Mouse (Mus musculus) 416B (cell line): ENCODE results near the gene Mcur1.
A peak's percentile ranks its signal among the peaks of the same experiment; 100 is the strongest.

Experiments
- DNase-seq: peaks from one replicate; pipeline ENCODE4 v3.0.0; 2011; ENCODE audit warnings: low read depth

Gene Mcur1

DNA sequence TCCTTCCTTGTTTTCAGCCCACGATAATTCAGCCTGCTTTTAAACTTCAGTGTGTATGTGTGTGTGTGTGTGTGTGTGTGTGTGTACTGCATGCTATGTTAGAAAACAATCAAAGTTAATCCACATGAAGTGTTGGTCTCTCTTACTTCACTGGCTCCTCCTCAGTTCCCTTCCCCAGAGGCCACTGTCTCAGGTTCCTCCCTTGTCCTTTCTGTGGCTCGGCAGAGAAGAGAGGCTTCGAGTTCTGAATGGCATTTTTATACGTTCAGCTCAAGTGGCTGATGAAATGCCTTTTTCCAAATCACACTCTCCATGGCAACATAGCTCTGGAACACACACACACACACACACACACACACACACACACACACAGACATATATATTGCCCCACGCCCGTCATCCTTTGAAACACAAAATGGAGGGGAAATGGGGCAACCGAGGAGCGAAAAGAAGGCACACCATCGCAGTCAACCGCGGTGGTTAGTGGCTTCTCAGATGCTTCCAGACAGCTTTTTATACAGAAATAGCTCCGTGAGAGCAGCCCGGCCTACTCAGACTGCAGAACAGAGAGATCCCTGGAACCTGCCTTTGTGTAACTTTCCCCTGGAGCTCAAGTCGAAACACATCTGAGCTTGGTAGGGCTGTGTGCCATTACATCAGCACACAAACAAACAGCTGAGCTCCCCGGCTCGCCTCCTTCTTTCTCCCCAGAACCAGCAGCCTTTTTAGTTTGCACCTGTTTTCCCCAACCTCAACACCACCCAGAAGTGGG, 34.4 kb downstream of the Mcur1 start:
- DNase-seq = peak; percentile 60

DNA sequence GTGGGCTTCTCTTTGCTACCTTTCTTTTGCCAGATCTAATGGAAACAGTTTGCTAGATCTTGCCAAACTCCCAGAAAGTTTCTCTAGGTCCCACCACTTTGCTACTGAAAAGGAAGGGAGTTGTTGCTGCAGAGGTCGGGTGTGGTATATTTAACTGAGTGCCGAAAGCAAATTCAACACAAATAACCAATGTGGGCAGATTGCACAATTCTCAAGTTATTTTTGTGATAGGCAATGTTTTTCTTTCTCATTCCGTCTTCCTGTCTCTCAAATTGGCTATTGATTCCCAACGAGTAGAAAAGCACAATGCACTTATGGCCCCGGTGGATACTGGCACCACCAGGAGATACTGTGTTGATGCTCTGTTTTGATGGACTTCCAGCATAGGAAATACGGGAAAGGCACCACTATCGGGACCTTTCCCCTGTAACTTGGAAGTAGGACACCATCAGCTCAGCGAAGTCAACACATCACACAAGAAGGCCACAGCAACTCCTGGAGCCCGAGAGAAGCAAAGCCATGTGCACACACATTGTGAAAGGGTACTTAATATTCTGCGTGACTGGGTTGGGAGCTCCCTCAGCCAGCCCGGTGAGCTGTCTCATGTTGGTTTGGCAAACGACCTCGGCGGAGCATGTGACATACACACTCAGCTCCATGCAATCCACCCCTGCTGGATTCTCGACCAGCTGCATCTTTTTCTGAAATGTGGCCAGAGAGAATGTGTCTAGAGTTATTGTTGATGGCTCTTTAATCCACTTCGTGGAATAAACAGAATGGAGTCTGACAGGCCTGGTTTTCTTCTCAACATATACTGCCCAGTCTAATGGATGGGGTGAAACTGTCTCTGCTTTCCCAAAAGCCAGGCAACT, 35.3 kb downstream of the Mcur1 start:
- DNase-seq = peak; percentile 81

DNA sequence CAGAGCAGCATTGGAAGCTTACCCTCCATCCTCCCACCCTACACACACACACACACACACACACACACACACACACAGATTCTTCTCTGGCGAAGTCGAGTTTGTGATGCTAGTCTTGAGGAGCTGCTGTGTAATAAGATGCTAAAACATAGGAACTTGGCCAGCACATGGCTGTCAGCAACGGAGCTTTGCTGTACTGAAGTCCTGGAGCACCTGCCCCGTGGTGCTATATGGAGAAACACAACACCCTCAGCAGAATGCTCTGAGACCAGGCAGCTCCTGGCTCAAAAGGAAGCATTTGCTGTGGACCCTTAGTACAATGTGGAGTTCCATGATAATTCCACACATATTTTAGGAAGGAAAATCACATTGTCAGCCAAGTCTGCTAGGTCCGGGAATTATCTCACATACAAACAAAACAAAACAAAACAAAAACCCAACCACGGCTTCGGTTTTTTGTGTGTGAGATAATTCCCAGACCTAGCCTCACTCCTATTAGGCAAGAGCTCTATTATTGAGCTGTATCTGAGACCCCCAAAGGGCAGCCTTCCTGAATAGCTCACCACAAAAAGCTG, 36.0 kb downstream of the Mcur1 start:
- DNase-seq = no peak

DNA sequence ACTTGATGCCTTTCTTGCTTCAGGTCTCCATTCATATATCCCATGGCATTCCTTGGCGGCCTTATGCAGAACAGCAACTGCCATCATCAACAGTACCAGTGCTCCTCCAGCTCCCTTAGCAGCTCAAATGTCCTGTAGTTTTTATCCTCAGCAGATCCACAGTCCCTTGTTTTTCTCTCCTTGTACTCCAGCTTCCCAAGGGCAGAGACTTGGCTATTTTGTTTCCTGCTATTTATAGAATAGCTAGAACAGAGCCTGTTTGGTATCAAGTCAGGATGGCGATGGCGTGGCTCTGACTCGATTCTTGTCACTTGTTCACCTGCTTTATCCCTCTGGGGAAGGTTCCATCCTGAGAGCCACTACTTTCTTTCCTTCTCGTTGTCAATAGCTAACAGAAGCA, 38.1 kb downstream of the Mcur1 start:
- no peak for DNase-seq

DNA sequence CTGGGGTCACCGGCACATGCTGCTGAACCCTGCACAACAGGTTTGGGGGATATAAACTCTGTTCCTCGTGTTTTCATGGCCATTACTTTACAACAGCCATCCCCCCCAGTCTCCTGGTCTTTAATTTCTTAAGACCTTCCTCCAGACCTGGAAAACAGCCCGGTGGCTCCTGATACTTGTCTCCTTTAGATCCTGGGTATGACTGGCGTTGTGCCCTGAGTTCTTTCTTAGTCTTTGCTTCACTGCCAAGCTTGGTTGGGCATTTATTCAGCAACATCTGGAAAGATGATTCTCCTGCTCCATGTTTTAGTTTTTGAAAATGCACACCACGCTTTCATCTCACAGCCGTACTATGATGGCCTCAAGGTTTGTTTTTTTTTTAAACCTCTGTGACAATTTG, 40.7 kb downstream of the Mcur1 start:
- DNase-seq = no peak

DNA sequence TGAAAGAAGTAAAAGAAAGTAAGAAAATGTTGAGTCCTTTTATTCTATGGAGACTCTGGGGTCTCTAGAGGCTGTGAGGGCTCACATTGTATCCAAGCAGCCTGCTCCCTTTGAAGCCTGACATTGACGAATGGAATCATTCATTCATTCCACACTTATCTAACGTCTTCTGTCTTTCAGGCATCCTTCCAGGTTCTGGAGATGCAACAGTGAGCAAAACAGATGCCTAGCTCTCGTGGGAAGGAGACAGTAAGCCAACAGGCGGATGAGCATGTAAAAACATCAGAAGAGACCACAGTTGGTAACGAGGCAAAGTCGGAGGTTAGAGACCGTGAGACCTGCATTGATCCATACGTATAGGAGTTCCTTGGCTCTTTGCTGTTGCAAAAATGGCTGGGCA, 42.6 kb downstream of the Mcur1 start:
- no peak for DNase-seq

DNA sequence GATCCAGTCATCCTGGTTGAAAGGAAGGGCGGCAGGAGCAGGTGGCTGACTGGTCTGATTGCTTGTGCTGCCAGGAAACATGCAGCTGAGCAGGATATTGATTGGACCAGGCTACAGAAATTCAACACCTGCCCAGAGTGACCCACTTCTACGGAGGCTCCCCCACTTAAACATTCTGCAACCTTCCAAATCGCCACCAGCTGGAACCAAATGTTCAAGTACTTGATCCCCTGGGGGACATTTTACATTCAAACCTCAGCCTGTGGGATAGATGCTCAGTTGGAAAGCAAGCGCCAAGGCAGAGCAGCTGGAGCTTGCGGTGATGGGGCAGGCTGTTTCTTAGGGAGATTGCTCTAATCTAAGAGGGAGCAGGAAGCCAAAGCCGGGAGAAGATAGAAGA, 43.1 kb downstream of the Mcur1 start:
- no peak for DNase-seq

DNA sequence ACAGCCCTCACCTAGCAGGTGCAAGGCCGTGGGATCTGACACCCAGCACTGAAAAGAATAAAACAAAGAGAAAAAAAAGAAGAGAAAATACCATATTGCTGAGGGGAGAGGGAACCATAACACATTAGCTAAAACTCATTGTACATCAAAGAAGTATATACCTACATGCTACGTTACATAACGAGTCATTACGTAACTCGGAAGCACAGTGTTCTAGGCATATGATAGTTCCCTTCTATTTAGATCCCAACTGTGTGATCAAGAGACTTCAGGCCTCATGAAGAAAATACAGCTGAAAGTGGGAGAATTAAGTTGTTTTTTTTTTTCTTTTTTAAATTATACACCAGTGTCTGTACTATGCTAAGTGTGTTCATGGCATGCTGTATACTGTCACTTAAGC, 43.9 kb downstream of the Mcur1 start:
- DNase-seq = no peak

DNA sequence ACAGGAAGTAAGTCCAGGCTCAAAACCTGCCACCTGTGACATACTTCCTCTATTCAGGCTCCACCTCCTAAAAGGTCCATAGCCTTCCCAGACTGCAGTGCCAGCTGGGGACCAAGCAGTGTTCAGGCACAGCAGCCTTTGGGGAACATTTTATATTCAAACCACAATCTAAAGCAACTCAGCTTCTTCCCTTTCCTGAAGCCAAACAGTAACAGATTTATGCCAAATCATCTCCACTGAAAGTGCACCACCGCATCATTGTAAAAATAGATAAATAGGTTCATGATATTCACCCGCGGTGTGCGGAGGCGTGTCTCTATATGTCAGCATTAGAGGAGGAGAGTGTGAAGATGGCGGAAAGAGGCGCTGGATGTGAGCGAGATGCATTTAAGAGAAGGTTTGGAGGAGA, 45.0 kb downstream of the Mcur1 start:
- peak; percentile 76 for DNase-seq

DNA sequence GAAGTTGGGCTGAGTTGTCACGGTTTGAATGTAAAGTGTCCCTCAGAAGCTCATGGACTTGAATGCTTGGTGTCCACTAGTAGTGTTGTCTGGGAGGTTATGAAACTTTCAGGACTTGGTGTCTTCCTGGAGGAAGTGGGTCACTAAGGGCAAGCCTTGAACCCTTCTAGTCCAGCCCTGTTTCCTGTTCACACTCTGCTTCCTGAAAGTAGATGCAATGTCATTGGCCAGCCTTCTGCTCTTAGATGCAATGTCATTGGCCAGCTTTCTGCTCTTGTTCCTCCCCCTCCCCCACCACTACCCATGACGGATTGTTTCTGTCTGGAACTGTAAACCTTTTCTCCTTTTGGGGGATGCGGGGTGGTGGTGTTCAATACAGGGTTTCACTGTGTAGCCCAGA, 47.3 kb downstream of the Mcur1 start:
- DNase-seq = peak; percentile 57

DNA sequence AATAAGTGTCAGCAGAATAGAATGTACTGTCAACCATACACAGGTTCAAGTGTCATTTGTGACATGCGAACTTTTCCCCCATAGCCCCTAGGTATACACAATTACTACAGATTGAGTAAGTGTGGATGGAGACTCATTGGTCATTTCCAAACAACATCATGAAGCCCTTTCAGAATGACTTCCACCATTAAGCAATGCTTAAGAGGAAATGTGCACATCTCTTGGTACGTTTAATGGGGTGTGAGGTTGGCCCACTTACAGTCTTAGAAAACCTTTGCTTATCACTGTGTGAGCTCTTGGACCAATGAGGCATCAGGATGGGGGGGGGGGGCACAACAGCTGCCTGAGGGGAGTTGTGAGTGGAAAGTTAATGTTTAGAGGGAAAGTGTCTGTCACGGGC, 54.2 kb downstream of the Mcur1 start:
- peak; percentile 71 for DNase-seq

DNA sequence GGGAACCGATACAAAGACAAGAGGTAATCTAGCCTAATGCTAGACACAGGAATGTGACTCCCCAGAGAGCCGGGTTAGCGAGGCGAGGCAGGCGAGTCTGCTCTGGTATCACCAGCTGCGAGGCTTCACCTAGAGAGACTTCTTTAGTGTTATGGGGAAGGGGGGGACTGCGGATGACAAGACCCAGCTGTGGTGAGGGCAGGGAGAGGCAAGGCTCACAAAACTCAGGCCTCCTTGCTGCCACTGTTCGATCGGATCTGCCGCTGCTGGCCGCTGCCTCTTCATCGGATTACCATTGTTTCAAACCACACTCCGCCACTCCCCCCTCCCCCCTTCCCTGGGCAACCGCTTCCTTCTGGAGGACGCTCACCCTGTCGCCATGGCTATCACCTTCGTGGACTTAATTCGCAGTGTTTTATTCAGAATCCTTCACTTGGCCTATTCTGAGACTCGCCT, 56.6 kb downstream of the Mcur1 start:
- no peak for DNase-seq

DNA sequence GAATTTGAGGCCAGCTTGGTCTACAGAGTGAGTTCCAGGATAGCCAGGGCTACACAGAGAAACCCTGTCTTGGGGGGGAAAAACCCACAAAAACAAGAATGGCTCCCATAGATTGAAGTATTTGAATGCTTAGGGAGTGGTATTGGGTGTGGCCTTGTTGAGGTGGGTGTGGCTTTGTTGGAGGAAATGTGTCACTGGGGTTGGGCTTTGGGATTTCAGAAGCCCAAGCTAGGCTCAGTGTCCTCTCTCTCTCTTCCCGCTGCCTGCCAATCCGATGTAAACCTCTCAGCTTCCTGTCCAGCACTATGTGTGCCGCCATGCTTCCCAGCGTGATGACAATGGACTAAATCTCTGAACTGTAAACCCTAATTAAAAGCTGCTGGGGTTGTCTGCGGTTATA, 58.4 kb downstream of the Mcur1 start:
- no peak for DNase-seq

DNA sequence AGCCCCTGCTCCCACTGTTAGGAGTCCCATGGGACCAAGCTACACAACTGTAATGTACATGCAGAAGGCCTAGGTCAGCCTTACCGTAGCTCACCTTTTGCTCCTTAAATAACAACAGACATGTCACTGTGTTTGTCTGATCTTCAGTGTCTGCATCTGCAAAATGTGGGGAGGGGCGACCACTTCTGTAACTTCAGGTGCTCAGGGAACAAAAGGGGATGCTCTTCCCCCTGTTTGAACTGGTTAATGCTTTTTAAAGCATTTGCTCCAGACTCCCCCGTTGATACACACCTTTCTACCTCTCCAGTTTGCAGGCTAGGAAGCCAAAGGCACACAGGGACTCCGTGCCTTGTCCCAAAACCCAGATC, 59.5 kb downstream of the Mcur1 start:
- no peak for DNase-seq

DNA sequence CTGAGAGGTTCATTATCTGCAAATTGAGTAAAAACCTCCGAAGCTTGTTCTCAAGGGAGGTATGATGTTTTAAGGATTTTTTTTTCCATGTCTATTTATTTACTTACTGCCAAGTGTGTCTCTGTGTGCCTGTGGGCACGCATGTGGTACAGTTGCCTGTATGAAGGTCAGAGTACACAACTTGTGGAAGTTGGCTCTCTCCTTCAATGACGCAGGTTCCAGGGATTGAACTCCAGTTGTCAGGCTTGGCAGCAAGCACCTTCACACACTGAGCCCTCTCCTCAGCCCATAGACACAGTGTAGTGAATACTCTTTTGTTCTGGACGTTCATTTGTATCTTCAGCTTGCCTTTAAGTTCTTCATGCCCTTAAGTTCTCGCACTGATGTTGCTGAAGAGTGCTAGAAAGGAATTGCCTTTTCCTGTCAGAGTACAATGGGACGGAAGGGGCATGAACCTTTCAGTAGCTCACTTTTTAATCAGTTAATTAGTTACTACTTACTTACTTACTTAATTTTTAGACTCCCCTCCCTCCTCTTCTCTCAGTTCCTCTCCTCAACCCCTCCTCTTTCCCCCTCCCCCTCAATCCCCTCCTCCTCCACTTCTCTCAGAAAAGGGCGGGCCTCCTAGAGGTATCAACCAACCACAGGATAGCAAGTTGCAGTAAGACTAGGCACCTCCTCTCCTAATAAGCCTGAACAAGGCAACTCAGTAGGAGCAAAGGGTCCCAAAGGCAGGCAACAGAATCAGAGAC, 60.1 kb downstream of the Mcur1 start:
- no peak for DNase-seq

DNA sequence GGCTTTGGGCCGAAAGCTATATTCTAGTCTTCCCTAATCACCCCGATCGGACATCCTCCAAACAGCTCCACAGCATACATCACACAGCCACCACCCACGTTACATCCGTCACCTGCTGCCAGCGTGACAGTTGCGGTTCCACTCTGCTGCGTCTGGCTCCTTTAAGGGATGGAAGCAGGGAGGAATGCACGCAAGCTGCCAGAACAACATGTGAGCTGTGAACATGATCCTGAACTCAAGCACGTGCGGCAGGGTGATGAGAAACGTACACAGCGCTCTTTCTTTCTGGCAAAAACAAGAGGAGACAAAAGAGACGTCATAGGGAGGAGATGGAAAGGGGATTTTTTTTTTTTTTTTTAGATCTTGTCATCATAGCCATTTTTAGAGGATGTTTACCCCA, 61.1 kb downstream of the Mcur1 start:
- DNase-seq = no peak

DNA sequence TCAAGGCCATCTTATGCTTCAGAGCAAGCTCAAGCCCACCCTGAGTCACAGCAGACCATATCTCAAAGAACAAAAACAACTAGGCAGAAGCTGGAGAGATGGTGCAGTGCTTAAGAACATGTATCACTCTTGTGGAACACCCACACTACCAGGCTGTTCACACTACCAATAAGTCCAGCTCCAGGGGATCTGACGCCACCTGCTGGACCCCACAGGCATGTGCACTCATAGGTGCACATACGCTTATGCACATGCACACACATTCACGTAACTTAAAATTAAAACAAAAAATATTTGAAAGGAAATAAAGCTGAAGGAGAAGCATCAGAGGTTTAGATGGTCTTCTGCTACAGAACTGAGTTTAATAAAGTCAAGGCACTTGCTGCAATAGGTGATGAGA, 62.2 kb downstream of the Mcur1 start:
- DNase-seq = no peak

DNA sequence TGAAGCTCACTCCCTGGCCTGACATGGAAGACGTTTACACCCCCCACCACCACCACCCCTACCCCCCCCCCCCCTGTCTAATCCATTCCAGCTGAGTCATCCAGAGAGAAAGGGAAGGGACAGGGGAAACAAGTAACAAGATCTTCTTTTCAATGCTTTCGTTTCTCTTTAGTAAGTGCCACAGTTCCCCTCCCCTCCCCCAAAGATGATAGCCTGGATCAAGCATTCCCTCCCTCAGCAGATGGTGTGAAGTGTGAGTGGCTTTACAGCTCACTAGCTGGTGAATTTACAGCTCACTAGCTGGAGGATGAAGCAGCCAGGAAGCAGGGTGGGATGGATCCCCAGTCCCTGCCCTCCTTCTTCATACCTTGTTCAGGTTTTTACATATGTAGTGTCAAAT, 63.3 kb downstream of the Mcur1 start:
- peak; percentile 36 for DNase-seq

DNA sequence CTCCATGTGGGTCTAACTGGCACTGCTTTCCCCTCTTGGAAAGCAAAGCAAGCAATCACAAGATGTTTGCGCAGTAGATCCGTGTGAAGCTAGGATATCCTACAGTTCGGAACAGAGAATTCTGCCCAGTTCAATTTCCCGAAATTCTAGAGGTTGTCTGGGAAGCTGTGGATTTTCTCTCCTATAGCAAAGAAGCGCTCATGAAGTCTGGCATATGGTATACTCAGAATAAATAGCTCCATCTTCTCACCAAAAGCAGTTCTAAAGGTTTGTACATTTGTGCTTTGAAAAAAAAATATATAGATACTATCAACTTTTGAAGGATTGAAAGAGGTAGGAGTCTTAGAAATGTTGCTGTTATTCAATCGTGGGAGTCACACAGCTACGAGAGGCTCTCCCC, 64.3 kb downstream of the Mcur1 start:
- no peak for DNase-seq

DNA sequence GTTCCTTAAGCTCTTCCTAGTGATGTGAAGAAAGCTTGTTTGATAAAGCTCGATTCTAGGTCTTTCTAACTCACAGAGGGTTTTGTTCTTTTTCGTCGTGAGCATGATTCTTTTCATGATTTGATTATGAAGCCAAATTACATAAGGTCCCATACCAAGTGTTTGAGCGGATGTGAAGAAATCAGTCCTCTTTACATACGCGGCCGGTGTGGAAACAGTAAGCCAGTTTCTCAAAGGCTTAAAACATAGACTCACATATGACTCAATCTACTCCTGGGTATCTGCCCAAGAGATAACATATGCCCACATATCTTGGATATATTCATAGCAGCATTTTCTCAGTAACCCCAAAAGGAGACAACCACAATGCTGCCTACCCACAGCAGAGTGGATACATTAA, 66.3 kb downstream of the Mcur1 start:
- DNase-seq = peak; percentile 56

DNA sequence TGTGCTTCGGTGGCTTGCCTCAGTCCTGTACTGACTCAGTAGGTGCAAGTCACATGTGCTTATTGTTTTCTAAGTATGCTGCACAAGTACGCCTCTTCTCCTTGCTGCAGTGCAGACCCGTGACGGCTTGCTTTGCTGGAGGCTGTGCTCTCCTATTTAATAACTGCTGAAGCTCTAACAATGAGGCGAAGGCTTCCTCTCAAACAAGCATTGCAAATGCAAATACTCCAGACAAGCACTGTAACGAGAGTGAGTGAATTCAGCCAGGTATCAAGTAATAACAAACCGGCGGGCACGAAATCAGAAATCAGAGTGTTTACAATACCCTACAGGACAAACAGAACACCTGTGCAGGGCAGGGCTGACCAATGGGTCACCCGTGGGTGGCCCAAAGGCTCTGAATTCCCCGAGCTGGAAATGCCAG, 66.9 kb downstream of the Mcur1 start:
- DNase-seq = no peak
